Mouse (Mus musculus) intestine, embryonic 14.5 days (tissue): ENCODE measurements at regions not wholly inside any gene's neighbourhood (a gene's known extent, or its start where the extent isn't known, plus 50 kb on each side); places are given as distances from the start of the nearest gene placed in this dataset.

Experiments
- ATAC-seq: fragments of 200-750 bp; cut with Nextera tagmentation; replicated peaks from 2 replicates; pipeline ENCODE4 v1.8.0; 2017; ENCODE audit warnings: low read depth, moderate number of reproducible peaks, moderate TSS enrichment, moderate library complexity; ENCODE audit not compliant: low FRiP score, low TSS enrichment
- DNase-seq: peaks from one replicate; pipeline ENCODE4 v3.0.0-alpha.2; 2018; ENCODE audit warnings: low spot score
- H3K27ac ChIP-seq: fragments of 300-500 bp; sonication (generic); 2 replicates; pipeline ENCODE4 v1.5.1; 2014; ENCODE audit warnings: low read depth, mild to moderate bottlenecking, control low read depth
- H3K27me3 ChIP-seq: fragments of 300-500 bp; sonication (generic); replicated peaks from 2 replicates; pipeline ENCODE4 v1.6.1; 2014; ENCODE audit warnings: low read length, control low read depth; ENCODE audit not compliant: control insufficient read depth, insufficient read depth
- H3K36me3 ChIP-seq: fragments of 300-500 bp; sonication (generic); 2 replicates; pipeline ENCODE4 v1.6.1; 2014; ENCODE audit warnings: low read length, control low read depth; ENCODE audit not compliant: control insufficient read depth, insufficient read depth
- H3K4me1 ChIP-seq: fragments of 300-500 bp; sonication (generic); replicated peaks from 2 replicates; pipeline ENCODE4 v1.6.1; 2014; ENCODE audit warnings: low read length, control low read depth, mixed read lengths; ENCODE audit not compliant: control insufficient read depth, insufficient read depth
- H3K4me2 ChIP-seq: fragments of 300-500 bp; sonication (generic); 2 replicates; pipeline ENCODE4 v1.6.1; 2014; ENCODE audit warnings: low read length
- H3K4me3 ChIP-seq: fragments of 300-500 bp; sonication (generic); 2 replicates; pipeline ENCODE4 v1.5.1; 2014; ENCODE audit warnings: low read depth, low read length, control low read depth, mixed read lengths
- H3K9ac ChIP-seq: fragments of 300-500 bp; sonication (generic); 2 replicates; pipeline ENCODE4 v1.6.1; 2014; ENCODE audit warnings: mild to moderate bottlenecking, low read length
- H3K9me3 ChIP-seq: fragments of 300-500 bp; sonication (generic); 2 replicates; pipeline ENCODE4 v1.6.1; 2016; ENCODE audit warnings: low read length, control low read depth; ENCODE audit not compliant: control insufficient read depth
- WGBS: fragments of 180-500 bp; shearing (Covaris S2); extraction: QIAGEN DNeasy Blood & Tissue Kit; methylation state at CpG from one replicate; pipeline ENCODE4 v1.1.7; 2014; 5-methylcytosine and 5-hydroxymethylcytosine counted together

- no peak for DNase-seq
- Histone ChIP-seq H3K9me3 (no peaks in the 10 kb centered on the region), H3K36me3 (no peaks in the 10 kb centered on the region), H3K27me3 (no peaks in the 10 kb centered on the region), H3K4me1 (no peaks in the 10 kb centered on the region), H3K9ac (no peak overlapping the region), H3K4me3 (no peak overlapping the region), H3K27ac (no peak overlapping the region), H3K4me2 (no peak overlapping the region)
- ATAC-seq: no peak
- 23% methylated on average over 3 of the region's 3 CpGs for WGBS
Observed at GRCm38 (mm10) chr11:8068873-8069272, 595.5 kb downstream of the Tns3 start.

- Histone ChIP-seq H3K36me3 (no peaks in the 10 kb centered on the region), H3K4me1 (no peaks in the 10 kb centered on the region), H3K9ac (no peak overlapping the region), H3K4me3 (no peak overlapping the region), H3K27ac (no peak overlapping the region), H3K4me2 (no peak overlapping the region), H3K9me3 (no peaks in the 10 kb centered on the region), H3K27me3 (no peaks in the 10 kb centered on the region)
- no peak for DNase-seq
- no peak for ATAC-seq
- WGBS: 76% methylated on average over 4 of the region's 4 CpGs
Observed at GRCm38 (mm10) chr11:8067330-8067729, 597.0 kb downstream of the Tns3 start.

- Histone ChIP-seq H3K27me3 (no peaks in the 10 kb centered on the region), H3K9ac (no peak overlapping the region), H3K36me3 (no peaks in the 10 kb centered on the region), H3K4me2 (no peak overlapping the region), H3K4me3 (no peak overlapping the region), H3K9me3 (no peaks in the 10 kb centered on the region), H3K4me1 (no peaks in the 10 kb centered on the region), H3K27ac (no peak overlapping the region)
- WGBS: 85% methylated on average over 5 of the region's 5 CpGs
- no peak for DNase-seq
- ATAC-seq: no peak
Observed at GRCm38 (mm10) chr11:8065811-8066210, 598.5 kb downstream of the Tns3 start.

GRCm38 (mm10) chr11:8065086-8065485 is 599.2 kb downstream of the Tns3 start:
- ATAC-seq: no peak
- no peaks in the 10 kb centered on the region for H3K27me3 ChIP-seq
- no peak overlapping the region for H3K27ac ChIP-seq
- no peaks in the 10 kb centered on the region for H3K36me3 ChIP-seq
- no peak overlapping the region for H3K4me2 ChIP-seq
- H3K9me3 ChIP-seq: no peaks in the 10 kb centered on the region
- H3K4me3 ChIP-seq: no peak overlapping the region
- 88% methylated on average over 1 of the region's 1 CpGs for WGBS
- H3K4me1 ChIP-seq: no peaks in the 10 kb centered on the region
- no peak for DNase-seq
- no peak overlapping the region for H3K9ac ChIP-seq

- Histone ChIP-seq H3K4me2 (no peak overlapping the region), H3K9ac (no peak overlapping the region), H3K27me3 (no peaks in the 10 kb centered on the region), H3K27ac (no peak overlapping the region), H3K9me3 (no peaks in the 10 kb centered on the region), H3K4me3 (no peak overlapping the region), H3K4me1 (no peaks in the 10 kb centered on the region), H3K36me3 (no peaks in the 10 kb centered on the region)
- DNase-seq: no peak
- 83% methylated on average over 3 of the region's 3 CpGs for WGBS
- no peak for ATAC-seq
Observed at GRCm38 (mm10) chr11:8061989-8062388, 602.3 kb downstream of the Tns3 start.

GRCm38 (mm10) chr11:8061573-8061972 is 602.8 kb downstream of the Tns3 start:
- no peak for ATAC-seq
- Histone ChIP-seq H3K27me3 (no peaks in the 10 kb centered on the region), H3K4me3 (no peak overlapping the region), H3K36me3 (no peaks in the 10 kb centered on the region), H3K9ac (no peak overlapping the region), H3K27ac (no peak overlapping the region), H3K9me3 (no peaks in the 10 kb centered on the region), H3K4me1 (no peaks in the 10 kb centered on the region), H3K4me2 (no peak overlapping the region)
- 47% methylated on average over 3 of the region's 3 CpGs for WGBS
- DNase-seq: no peak

GRCm38 (mm10) chr11:8051499-8051898 is 612.8 kb downstream of the Tns3 start:
- ATAC-seq: no peak
- 51% methylated on average over 4 of the region's 4 CpGs for WGBS
- DNase-seq: no peak

GRCm38 (mm10) chr11:8045086-8045485 is 619.2 kb downstream of the Tns3 start:
- no peak for ATAC-seq
- 54% methylated on average over 3 of the region's 3 CpGs for WGBS
- Histone ChIP-seq H3K36me3 (no peaks in the 10 kb centered on the region), H3K4me3 (no peak overlapping the region), H3K9ac (no peak overlapping the region), H3K4me2 (no peak overlapping the region), H3K9me3 (no peaks in the 10 kb centered on the region), H3K4me1 (no peaks in the 10 kb centered on the region), H3K27me3 (no peaks in the 10 kb centered on the region), H3K27ac (no peak overlapping the region)
- DNase-seq: no peak

More at GRCm38 (mm10) chr11:8051499-8051898, 612.8 kb downstream of the Tns3 start:
- Histone ChIP-seq H3K27me3 (no peaks in the 10 kb centered on the region), H3K4me2 (no peak overlapping the region), H3K36me3 (no peaks in the 10 kb centered on the region), H3K9me3 (no peaks in the 10 kb centered on the region), H3K27ac (no peak overlapping the region), H3K4me1 (no peaks in the 10 kb centered on the region), H3K4me3 (no peak overlapping the region), H3K9ac (no peak overlapping the region)

- WGBS: 71% methylated on average over 2 of the region's 2 CpGs
- H3K4me3 ChIP-seq: no peak overlapping the region
- DNase-seq: no peak
- H3K27ac ChIP-seq: no peak overlapping the region
- no peaks in the 10 kb centered on the region for H3K9me3 ChIP-seq
- ATAC-seq: no peak
- no peaks in the 10 kb centered on the region for H3K27me3 ChIP-seq
- H3K9ac ChIP-seq: no peak overlapping the region
- no peaks in the 10 kb centered on the region for H3K36me3 ChIP-seq
- no peak overlapping the region for H3K4me2 ChIP-seq
- H3K4me1 ChIP-seq: no peaks in the 10 kb centered on the region
Observed at GRCm38 (mm10) chr11:8030119-8030518, 634.2 kb downstream of the Tns3 start.
